Mouse (Mus musculus): ENCODE measurements at regions not wholly inside any gene's neighbourhood (a gene's known extent, or its start where the extent isn't known, plus 50 kb on each side); places are given as distances from the start of the nearest gene placed in this dataset.

- DNase-seq: peak; percentile 6
Observed at GRCm38 (mm10) chr13:42244240-42245086, 56.8 kb upstream of the Edn1 start.

- DNase-seq: no peak
Observed at GRCm38 (mm10) chr13:42245753-42246409, 55.4 kb upstream of the Edn1 start.

Data from cerebellum, adult 8-10 months (tissue).